Mouse (Mus musculus): ENCODE results near the gene Iffo2.
A peak's percentile ranks its signal among the peaks of the same experiment; 100 is the strongest.
"Not testable (repeated sequence)": the region's sequence is repeated elsewhere in the genome, so short reads cannot be mapped to it uniquely, and the experiment has no call there.

The Iffo2 gene

DNA sequence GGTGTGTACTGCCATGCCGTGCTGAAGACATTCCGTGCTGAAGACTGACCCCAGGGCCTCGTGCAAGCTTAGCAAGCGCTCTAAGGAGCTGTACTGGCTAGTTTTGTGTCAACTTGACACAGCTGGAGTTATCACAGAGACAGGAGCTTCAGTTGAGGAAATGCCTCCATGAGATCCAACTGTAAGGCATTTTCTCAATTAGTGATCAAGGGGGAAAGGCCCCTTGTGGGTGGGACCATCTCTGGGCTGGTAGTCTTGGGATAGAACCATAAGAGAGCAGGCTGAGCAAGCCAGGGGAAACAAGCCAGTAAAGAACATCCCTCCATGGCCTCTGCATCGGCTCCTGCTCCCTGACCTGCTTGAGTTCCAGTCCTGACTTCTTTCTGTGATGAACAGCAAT is at the start of gene Iffo2:
Iffo2 (plus strand) TSS at position 301 of the 400 bp plus-strand sequence.
- not testable (repeated sequence) for DNase-seq

GRCm38 (mm10) chr4:139481400-139481799 is 48.9 kb upstream of the Iffo2 start:
- DNase-seq: no peak

DNA sequence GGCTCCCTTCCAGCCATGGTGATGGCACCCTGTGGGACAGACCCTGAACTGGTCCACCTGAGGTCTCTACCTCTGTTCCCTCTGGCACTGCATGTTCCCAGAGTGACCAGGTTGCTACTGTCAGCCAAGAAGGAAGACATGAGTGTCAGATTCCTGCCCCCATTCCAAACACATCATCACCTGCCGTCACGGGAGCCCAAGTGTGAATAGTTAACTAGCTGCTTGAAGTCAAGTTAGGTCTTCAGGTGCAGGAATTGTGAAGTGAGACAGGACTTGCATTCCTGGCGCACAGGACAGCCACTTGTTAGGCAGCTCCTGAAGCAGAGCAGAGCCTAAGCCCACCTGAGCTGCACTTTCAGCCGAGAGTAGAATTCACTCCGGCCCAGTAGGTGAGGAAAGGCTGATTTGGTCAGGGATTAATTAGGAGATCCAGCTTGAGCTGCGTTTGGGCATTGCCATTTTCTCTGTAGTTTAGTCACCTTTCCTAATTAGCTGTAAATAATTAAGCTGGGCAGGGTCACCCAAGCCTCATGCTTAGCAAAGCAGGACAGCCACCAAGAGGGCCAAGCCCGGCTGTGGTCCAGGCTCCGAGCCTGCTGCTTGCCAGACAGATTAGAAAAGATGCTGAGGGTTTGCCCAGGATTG is 46.8 kb upstream of the Iffo2 start:
- peak; percentile 79 for DNase-seq

GRCm38 (mm10) chr4:139484496-139484895 is 45.9 kb upstream of the Iffo2 start:
- DNase-seq: no peak

DNA sequence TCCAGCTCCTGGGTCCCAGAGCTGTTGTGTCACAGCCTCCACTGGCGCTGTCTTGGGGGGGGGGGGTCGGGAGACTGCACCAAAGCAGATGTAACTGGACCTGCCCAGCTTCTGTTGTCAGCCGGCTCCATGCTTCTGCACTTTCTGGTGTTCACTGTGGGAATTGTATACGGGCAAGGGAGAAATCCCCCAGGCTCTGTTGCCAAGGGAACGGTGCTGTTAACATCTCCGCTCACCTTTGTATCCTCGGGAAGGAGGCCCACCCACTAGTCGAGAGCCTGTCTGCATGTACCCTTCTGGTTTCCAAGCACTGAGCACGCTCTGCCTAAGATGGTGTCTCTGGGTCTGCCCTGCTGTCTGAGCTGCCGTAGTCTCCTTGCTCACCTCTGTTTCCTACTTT is 43.3 kb upstream of the Iffo2 start:
- DNase-seq: no peak

- no peak for DNase-seq
These were observed 42.0 kb upstream of the Iffo2 start for GRCm38 (mm10) chr4:139488325-139488724.

DNA sequence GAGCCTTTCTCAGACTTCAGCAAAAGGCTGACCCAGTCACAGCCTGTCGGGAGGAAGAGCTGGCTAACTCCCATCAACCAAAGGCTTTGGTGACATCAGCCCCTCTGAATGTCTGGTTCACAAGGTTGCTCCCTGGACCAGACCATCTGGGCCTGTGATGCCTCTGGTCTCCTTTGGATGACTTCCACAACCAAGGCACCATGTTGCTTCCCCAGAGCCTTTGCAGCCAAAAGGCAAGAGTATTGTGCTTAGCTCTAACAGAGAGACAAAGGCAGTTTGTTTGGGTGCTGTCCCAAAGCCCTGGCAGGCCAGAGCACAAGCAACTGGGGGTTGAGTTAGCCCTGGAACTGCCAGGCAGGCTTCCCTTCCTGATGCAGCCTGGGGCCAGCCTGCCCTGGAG is 40.4 kb upstream of the Iffo2 start:
- no peak for DNase-seq

GRCm38 (mm10) chr4:139490413-139491055 is 39.8 kb upstream of the Iffo2 start:
- DNase-seq: no peak

DNA sequence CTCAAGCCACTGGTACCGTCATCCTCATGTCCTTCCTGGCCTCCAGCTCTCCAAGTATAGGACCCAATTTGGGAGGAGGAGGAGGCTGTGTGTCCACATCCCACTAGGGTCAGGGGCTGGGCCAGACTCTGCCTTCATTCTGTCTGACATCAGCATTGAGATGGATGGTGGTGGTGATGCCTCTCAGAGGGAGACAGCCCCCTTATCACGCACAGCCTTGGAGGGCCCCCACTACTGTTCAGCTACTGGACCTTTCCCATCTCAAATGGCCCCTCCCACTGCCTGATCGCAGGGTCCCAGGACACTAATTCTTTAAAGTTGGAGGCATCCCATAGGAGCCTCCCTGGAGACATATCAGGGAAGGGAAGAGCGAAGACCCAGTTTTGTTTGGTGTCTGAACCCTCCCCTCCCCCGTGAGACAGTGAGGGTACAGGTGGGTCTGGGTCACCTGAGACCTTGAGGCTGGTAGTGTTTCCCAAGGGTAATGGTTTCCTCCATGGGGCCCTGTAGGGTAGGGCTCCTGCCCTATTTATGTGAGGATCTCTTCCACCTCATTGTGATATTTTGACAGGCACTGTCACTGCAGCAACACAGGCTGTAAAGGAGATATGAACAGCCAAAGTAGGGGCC is 38.7 kb upstream of the Iffo2 start:
- no peak for DNase-seq

DNA sequence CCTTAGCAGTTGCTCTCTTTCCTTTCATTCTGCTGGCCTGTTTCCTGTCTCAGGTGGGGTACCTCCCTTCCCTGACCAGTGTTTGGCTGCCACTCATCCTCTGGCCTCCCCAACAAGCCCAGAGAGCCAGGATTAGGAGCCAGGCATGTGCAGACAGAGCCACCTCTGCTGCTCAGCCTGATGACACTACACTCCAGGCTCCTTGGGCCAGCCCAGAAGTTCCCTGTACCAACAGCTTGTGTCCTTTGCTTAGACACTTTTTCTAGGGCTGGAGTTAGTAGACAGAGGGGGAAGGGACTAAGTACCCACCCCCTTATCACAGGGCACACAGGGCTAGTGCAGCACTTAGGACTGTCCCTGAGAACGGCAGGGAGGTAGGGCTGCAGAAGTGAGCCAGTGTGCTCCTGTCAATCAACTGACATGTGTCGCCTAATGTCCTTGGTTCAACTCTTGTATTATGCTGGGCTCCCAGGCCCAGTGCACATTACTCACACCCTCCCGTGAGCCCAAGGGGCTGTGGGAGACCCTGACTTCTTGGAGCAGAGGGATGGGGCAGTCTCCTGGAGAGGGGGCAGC is 38.0 kb upstream of the Iffo2 start:
- DNase-seq: no peak

DNA sequence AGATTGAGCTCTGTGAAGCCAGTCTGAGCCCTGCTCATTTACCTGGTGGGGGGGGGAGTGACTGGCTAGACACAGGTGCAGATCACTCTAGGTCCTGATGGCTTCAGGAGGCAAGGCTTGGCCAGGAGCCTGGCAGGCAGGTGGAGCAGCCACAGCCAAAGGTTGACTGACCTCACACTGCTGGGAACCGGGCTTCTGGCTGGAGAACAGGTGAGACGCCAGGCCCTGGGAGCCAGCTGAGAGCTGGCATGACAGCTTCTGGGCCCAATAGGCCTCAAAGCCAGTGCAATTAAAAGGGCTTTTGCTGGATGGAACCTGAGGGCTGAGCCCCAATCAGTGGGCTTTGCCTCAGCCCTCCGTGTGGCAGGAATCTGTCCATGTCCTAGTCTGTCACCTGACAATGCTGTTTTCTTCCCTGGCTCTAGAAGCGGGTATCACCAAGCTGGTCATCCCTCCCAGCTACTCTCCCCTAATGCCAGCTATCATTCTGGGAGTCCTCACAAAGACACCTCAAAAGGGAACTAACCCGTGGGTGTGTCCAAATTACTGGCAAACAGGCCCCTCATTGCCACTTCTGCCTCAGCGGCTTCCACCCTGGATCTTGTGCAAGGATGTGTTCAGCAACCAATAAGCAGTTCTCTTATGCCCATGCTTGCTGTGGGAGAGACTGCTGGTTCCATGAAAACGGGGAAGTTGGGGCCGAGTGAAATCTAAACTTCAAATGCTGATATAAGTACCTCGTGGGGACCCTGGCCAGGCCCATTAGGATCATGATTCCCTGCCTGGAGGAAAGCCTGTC is 36.9 kb upstream of the Iffo2 start:
- peak; percentile 69 for DNase-seq

DNA sequence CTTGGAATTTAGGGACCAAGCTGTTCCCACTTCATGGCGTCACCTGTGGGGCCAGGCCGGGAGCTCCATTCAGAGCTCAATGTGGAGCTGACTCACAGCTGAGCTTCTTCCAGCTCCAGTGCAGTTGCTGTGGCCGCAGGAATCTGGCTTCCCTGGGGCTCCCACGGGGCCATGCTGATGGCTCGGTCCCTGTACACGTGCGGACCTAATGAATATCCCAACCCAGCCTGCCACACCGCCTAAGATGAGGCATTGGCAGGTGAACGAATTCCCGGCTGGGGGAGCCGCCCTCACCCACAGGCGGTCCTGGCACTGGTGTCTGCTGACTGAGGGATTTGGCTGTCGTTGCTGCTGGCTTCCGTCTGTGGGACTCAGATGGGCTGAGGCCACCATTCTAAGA is 29.5 kb upstream of the Iffo2 start:
- DNase-seq: no peak

GRCm38 (mm10) chr4:139501702-139502101 is 28.6 kb upstream of the Iffo2 start:
- DNase-seq: no peak

DNA sequence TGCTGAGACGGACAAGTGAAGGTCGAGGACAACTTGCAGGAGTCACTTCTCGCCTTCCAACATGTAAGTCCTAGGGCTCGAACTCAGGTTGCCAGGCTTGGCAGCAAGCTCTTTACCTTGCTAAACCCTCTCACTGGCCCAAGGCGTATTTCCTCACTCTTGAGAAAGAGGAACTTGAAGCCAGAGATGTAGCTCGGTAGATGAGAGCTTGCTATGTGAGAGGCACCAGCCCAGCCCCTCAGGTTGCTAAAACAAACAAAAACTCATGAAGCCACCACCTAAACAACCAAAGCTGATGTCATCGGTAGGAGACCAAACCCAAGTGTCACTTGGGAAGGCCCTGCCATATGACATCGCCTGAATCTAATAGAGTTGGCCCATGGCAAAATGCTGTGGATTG is 26.4 kb upstream of the Iffo2 start:
- DNase-seq: no peak

- no peak for DNase-seq
These were observed 24.6 kb upstream of the Iffo2 start for GRCm38 (mm10) chr4:139505716-139506115.

- no peak for DNase-seq
These were observed 23.6 kb upstream of the Iffo2 start for GRCm38 (mm10) chr4:139506727-139507126.

DNA sequence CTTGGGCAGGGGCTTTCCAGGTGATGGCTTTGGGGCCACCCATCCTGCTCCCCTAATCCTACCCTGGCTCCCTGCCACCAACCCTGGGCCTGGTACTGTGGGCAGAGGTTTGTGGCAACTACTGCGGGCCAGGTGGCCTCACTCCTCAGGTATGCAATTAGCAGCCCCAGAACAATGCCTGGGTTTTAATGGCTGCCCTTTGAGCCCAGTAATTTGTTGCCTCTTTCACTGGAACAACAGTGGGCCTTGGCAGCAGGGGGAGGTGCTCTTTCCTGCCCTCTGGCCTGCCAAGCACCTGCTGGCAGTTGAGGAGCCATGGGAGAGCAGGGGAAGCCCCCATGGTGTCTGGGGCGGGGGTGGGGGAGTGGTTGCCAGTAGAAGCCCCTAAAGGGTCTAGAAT is 21.3 kb upstream of the Iffo2 start:
- no peak for DNase-seq

DNA sequence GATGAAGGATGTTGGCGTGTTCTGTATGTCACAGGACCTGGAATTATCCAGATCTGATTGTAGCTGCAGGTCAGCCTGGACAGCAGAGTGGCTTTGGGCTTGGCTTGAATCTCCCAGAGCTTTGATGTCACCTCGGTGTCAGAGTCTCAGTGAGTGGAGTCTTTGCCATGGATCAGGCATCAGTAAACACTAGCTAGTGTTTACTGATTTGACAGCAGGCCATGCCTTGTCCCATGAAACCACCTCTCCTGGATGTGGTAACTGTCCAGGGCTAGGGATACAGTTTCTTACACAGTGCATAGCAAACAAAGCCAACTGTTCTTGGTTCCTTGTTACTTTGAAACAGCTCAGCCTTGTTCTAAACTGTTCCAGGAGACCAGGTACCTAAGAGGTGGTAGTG is 18.8 kb upstream of the Iffo2 start:
- no peak for DNase-seq

- no peak for DNase-seq
These were observed 17.4 kb upstream of the Iffo2 start for GRCm38 (mm10) chr4:139512985-139513384.

GRCm38 (mm10) chr4:139519221-139519620 is 11.1 kb upstream of the Iffo2 start:
- no peak for DNase-seq

- DNase-seq: no peak
These were observed 8.4 kb upstream of the Iffo2 start for GRCm38 (mm10) chr4:139521926-139522325.

GRCm38 (mm10) chr4:139526475-139526874 is 3.9 kb upstream of the Iffo2 start:
- DNase-seq: no peak

GRCm38 (mm10) chr4:139532081-139532480 is 1.7 kb downstream of the Iffo2 start:
- DNase-seq: peak; percentile 55

Data from kidney, adult 11 months (tissue).